Mouse (Mus musculus): ENCODE measurements around the gene Herc6.

GRCm38 (mm10) chr6:57693116-57693515, 112.3 kb downstream of the Herc6 start:
- TF ChIP-seq MYOG (IDR thresholded peaks at IDR 0.05; ENCODE audit: control insufficient read depth, extremely low read depth, insufficient read length) (no peak), CTCF (IDR thresholded peaks at IDR 0.05; ENCODE audit: control insufficient read depth, insufficient read depth, insufficient read length) (no peak), USF1 (IDR thresholded peaks at IDR 0.05; ENCODE audit: low read depth) (no peak)

Measured in C2C12 (cell line).